Mouse (Mus musculus) liver, embryonic 16.5 days (tissue): ENCODE data around the gene Olfr1079. TPM values are rescaled to one million over a fixed set of nuclear protein-coding genes. Genes with fewer than 3 reads are reported as not detected.
"Not testable (repeated sequence)": the region's sequence is repeated elsewhere in the genome, so short reads cannot be mapped to it uniquely, and the experiment has no call there.

Source experiments
- ATAC-seq: fragments of 200-750 bp; cut with Nextera tagmentation; 2 replicates; pipeline ENCODE4 v1.8.0; 2017; ENCODE audit warnings: low read depth, mild to moderate bottlenecking, moderate number of reproducible peaks, moderate library complexity
- H3K27ac ChIP-seq: fragments of 300-500 bp; sonication (generic); 2 replicates; pipeline ENCODE4 v1.5.1; 2014; ENCODE audit warnings: mild to moderate bottlenecking, low read length
- H3K27me3 ChIP-seq: fragments of 300-500 bp; sonication (generic); 2 replicates; pipeline ENCODE4 v1.6.1; 2014; ENCODE audit warnings: low read depth, low read length, mixed read lengths; ENCODE audit not compliant: control insufficient read depth, insufficient read depth
- H3K36me3 ChIP-seq: fragments of 300-500 bp; sonication (generic); 2 replicates; pipeline ENCODE4 v1.6.1; 2014; ENCODE audit warnings: mild to moderate bottlenecking; ENCODE audit not compliant: control insufficient read depth, insufficient read depth
- H3K4me1 ChIP-seq: fragments of 300-500 bp; sonication (generic); 2 replicates; pipeline ENCODE4 v1.6.1; 2014; ENCODE audit warnings: low read depth, low read length, mixed read lengths; ENCODE audit not compliant: control insufficient read depth
- H3K4me2 ChIP-seq: fragments of 300-500 bp; sonication (generic); 2 replicates; pipeline ENCODE4 v1.6.1; 2014; ENCODE audit warnings: low read depth, low read length, mixed read lengths
- H3K4me3 ChIP-seq: fragments of 300-500 bp; sonication (generic); 2 replicates; pipeline ENCODE4 v1.5.1; 2014; ENCODE audit warnings: low read depth, mild to moderate bottlenecking, low read length
- H3K9ac ChIP-seq: fragments of 300-500 bp; sonication (generic); 2 replicates; pipeline ENCODE4 v1.6.1; 2014; ENCODE audit warnings: low read depth, low read length
- H3K9me3 ChIP-seq: fragments of 300-500 bp; sonication (generic); replicated peaks from 2 replicates; pipeline ENCODE4 v1.6.1; 2016; ENCODE audit warnings: low read length; ENCODE audit not compliant: control insufficient read depth
- WGBS: fragments of 180-500 bp; shearing (Covaris S2); extraction: QIAGEN DNeasy Blood & Tissue Kit; methylation state at CpG from one replicate; pipeline ENCODE4 v1.1.7; 2014; ENCODE audit not compliant: insufficient replicate concordance; 5-methylcytosine and 5-hydroxymethylcytosine counted together
- polyA plus RNA-seq: library from polyadenylated mRNA; unstranded; fragments of >200 nt; fragmentation: Nextera tagmentation; extraction: Ambion mirVana; gene quantifications from 2 replicates; pipeline ENCODE4 v1.2.1, GENCODE M21; 2015

Olfr1079 gene
- polyA plus RNA-seq, result not detected in 2 replicates

- no peak for ATAC-seq
- Histone ChIP-seq H3K9ac (no peak within 1 kb of the TSS), H3K36me3 (no peaks in the 10 kb centered on the region), H3K4me2 (no peak within 1 kb of the TSS), H3K4me3 (no peak within 1 kb of the TSS), H3K27me3 (no peaks in the 10 kb centered on the region), H3K9me3 (no peaks in the 10 kb centered on the region), H3K4me1 (no peaks in the 10 kb centered on the region), H3K27ac (no peak within 1 kb of the TSS)
- 30% methylated on average over 1 of the region's 1 CpGs for WGBS
Measured at GRCm38 (mm10) chr2:86542380-86542779, at the start of gene Olfr1079. Olfr1079 (minus strand) TSS chr2:86542480.

- H3K4me2 ChIP-seq, H3K9ac ChIP-seq, H3K9me3 ChIP-seq, H3K27ac ChIP-seq, H3K4me1 ChIP-seq, H3K36me3 ChIP-seq, ATAC-seq, H3K27me3 ChIP-seq, H3K4me3 ChIP-seq: not testable (repeated sequence)
Measured at GRCm38 (mm10) chr2:86558135-86558534, 15.9 kb upstream of the Olfr1079 start, which contains the start of gene Olfr1080. Olfr1080 (minus strand) TSS chr2:86558235.

GRCm38 (mm10) chr2:86530991-86531390 is 11.3 kb downstream of the Olfr1079 start:
- no peaks in the 10 kb centered on the region for H3K36me3 ChIP-seq
- H3K4me3 ChIP-seq, result no peak overlapping the region
- 43% methylated on average over 1 of the region's 1 CpGs for WGBS
- H3K27me3 ChIP-seq, result no peaks in the 10 kb centered on the region
- ATAC-seq, result no peak
- H3K9me3 ChIP-seq, result no peaks in the 10 kb centered on the region; the same call in 1 of the 2 replicates
- H3K4me1 ChIP-seq, result no peaks in the 10 kb centered on the region
- H3K27ac ChIP-seq, result no peak overlapping the region
- no peak overlapping the region for H3K4me2 ChIP-seq
- H3K9ac ChIP-seq, result no peak overlapping the region

GRCm38 (mm10) chr2:86508161-86508560 is 34.1 kb downstream of the Olfr1079 start, which contains the start of gene Olfr1076:
Olfr1076 (plus strand) TSS chr2:86508461.
- Histone ChIP-seq H3K9ac (no peak within 1 kb of the TSS), H3K27ac (no peak within 1 kb of the TSS), H3K9me3 (no peaks in the 10 kb centered on the region), H3K27me3 (no peaks in the 10 kb centered on the region), H3K4me1 (no peaks in the 10 kb centered on the region), H3K36me3 (no peaks in the 10 kb centered on the region), H3K4me2 (no peak within 1 kb of the TSS), H3K4me3 (no peak within 1 kb of the TSS)
- no peak for ATAC-seq
- WGBS, result 61% methylated on average over 1 of the region's 1 CpGs

- no peaks in the 10 kb centered on the region for H3K36me3 ChIP-seq
- no peak within 1 kb of the TSS for H3K27ac ChIP-seq
- no peak within 1 kb of the TSS for H3K4me2 ChIP-seq
- no peaks in the 10 kb centered on the region for H3K4me1 ChIP-seq
- H3K9ac ChIP-seq, result no peak within 1 kb of the TSS
- WGBS, result 28% methylated on average over 1 of the region's 1 CpGs
- no peaks in the 10 kb centered on the region for H3K27me3 ChIP-seq
- no peak within 1 kb of the TSS for H3K4me3 ChIP-seq
- no peaks in the 10 kb centered on the region for H3K9me3 ChIP-seq
- ATAC-seq, result no peak
Measured at GRCm38 (mm10) chr2:86487286-86487685, 55.0 kb downstream of the Olfr1079 start, which contains the start of gene Olfr228. Olfr228 (minus strand) TSS chr2:86487386.

Other genes with a start within 250 kb of the Olfr1079 start
- gene Olfr1053, start 227.2 kb downstream of the Olfr1079 start, polyA plus RNA-seq, result not detected in 2 replicates
- not detected in 2 replicates for gene Olfr1054, start 207.0 kb downstream of the Olfr1079 start, polyA plus RNA-seq
- gene Olfr1055, start 192.2 kb downstream of the Olfr1079 start, polyA plus RNA-seq, result not detected in 2 replicates
- not detected in 2 replicates for gene Olfr1056, start 180.0 kb downstream of the Olfr1079 start, polyA plus RNA-seq
- gene Olfr1057, start 164.1 kb downstream of the Olfr1079 start, polyA plus RNA-seq, result not detected in 2 replicates
- not detected in 2 replicates for gene Olfr1058, start 153.9 kb downstream of the Olfr1079 start, polyA plus RNA-seq
- gene Olfr1061, start 128.4 kb downstream of the Olfr1079 start, polyA plus RNA-seq, result not detected in 2 replicates
- not detected in 2 replicates for gene Olfr1062, start 115.7 kb downstream of the Olfr1079 start, polyA plus RNA-seq
- gene Olfr1065, start 91.9 kb downstream of the Olfr1079 start, polyA plus RNA-seq, result not detected in 2 replicates
- gene Olfr1066, start 86.2 kb downstream of the Olfr1079 start, polyA plus RNA-seq, result not detected in 2 replicates
- not detected in 2 replicates for gene Olfr228, start 55.1 kb downstream of the Olfr1079 start, polyA plus RNA-seq
- not detected in 2 replicates for gene Olfr1076, start 34.0 kb downstream of the Olfr1079 start, polyA plus RNA-seq
- not detected in 2 replicates for gene Olfr1080, start 15.8 kb upstream of the Olfr1079 start, polyA plus RNA-seq
- gene Olfr1082, start 56.5 kb upstream of the Olfr1079 start, polyA plus RNA-seq, result not detected in 2 replicates
- not detected in 2 replicates for gene Olfr1084, start 97.2 kb upstream of the Olfr1079 start, polyA plus RNA-seq
- gene Olfr1085, start 119.5 kb upstream of the Olfr1079 start, polyA plus RNA-seq, result not detected in 2 replicates
- gene Olfr1086, start 137.6 kb upstream of the Olfr1079 start, polyA plus RNA-seq, result not detected in 2 replicates
- not detected in 2 replicates for gene Olfr1087, start 155.9 kb upstream of the Olfr1079 start, polyA plus RNA-seq
- gene Olfr1089, start 191.2 kb upstream of the Olfr1079 start, polyA plus RNA-seq, result not detected in 2 replicates
- not detected in 2 replicates for gene Olfr1090, start 216.5 kb upstream of the Olfr1079 start, polyA plus RNA-seq
- not detected in 2 replicates for gene Olfr1093, start 240.0 kb upstream of the Olfr1079 start, polyA plus RNA-seq